Mouse (Mus musculus) heart, embryonic 16.5 days (tissue): ENCODE measurements at regions not wholly inside any gene's neighbourhood (a gene's known extent, or its start where the extent isn't known, plus 50 kb on each side); places are given as distances from the start of the nearest gene placed in this dataset.

Experiments
- ATAC-seq: fragments of 200-750 bp; cut with Nextera tagmentation; replicated peaks from 2 replicates; pipeline ENCODE4 v1.8.0; 2017; ENCODE audit warnings: moderate number of reproducible peaks; ENCODE audit not compliant: insufficient read depth, low FRiP score; ENCODE audit errors: extremely low read depth
- H3K27ac ChIP-seq: fragments of 300-500 bp; sonication (generic); 2 replicates; pipeline ENCODE4 v1.5.1; 2014; ENCODE audit warnings: mild to moderate bottlenecking, low read length, control low read depth, moderate library complexity
- H3K27me3 ChIP-seq: fragments of 300-500 bp; sonication (generic); 2 replicates; pipeline ENCODE4 v1.6.1; 2014; ENCODE audit warnings: low read length, mixed read lengths; ENCODE audit not compliant: control insufficient read depth, insufficient read depth
- H3K36me3 ChIP-seq: fragments of 300-500 bp; sonication (generic); 2 replicates; pipeline ENCODE4 v1.6.1; 2014; ENCODE audit not compliant: control insufficient read depth, insufficient read depth
- H3K4me1 ChIP-seq: fragments of 300-500 bp; sonication (generic); 2 replicates; pipeline ENCODE4 v1.6.1; 2014; ENCODE audit warnings: low read length, mixed read lengths; ENCODE audit not compliant: control insufficient read depth, insufficient read depth
- H3K4me2 ChIP-seq: fragments of 300-500 bp; sonication (generic); 2 replicates; pipeline ENCODE4 v1.6.1; 2014; ENCODE audit warnings: low read depth, mild to moderate bottlenecking, control low read depth, low read length
- H3K4me3 ChIP-seq: fragments of 300-500 bp; sonication (generic); 2 replicates; pipeline ENCODE4 v1.5.1; 2014; ENCODE audit warnings: mild to moderate bottlenecking, control low read depth, low read length
- H3K9ac ChIP-seq: fragments of 300-500 bp; sonication (generic); 2 replicates; pipeline ENCODE4 v1.6.1; 2014; ENCODE audit warnings: low read length, control low read depth
- H3K9me3 ChIP-seq: fragments of 300-500 bp; sonication (generic); replicated peaks from 2 replicates; pipeline ENCODE4 v1.6.1; 2016; ENCODE audit warnings: low read length; ENCODE audit not compliant: control insufficient read depth
- WGBS: fragments of 180-500 bp; shearing (Covaris S2); extraction: QIAGEN DNeasy Blood & Tissue Kit; methylation state at CpG from one replicate; pipeline ENCODE4 v1.1.7; 2014; 5-methylcytosine and 5-hydroxymethylcytosine counted together

GRCm38 (mm10) chr4:95105424-95105823, 53.4 kb upstream of the Jun start:
- no peaks in the 10 kb centered on the region for H3K36me3 ChIP-seq
- H3K9me3 ChIP-seq, result no peaks in the 10 kb centered on the region
- H3K27ac ChIP-seq, result peak overlapping the region; percentile 70
- no peak overlapping the region for H3K9ac ChIP-seq
- no peak overlapping the region for H3K4me3 ChIP-seq
- no peak; the same call in 1 of the 2 replicates for ATAC-seq
- H3K4me1 ChIP-seq, result peaks cover 8% of the 10 kb centered on the region
- no peaks in the 10 kb centered on the region for H3K27me3 ChIP-seq
- peak overlapping the region; percentile 38; the same call in 1 of the 2 replicates for H3K4me2 ChIP-seq
- 3% methylated on average over 3 of the region's 3 CpGs for WGBS

GRCm38 (mm10) chr4:95105926-95106622, 54.1 kb upstream of the Jun start:
- H3K36me3 ChIP-seq, result no peaks in the 10 kb centered on the region
- H3K27me3 ChIP-seq, result no peaks in the 10 kb centered on the region
- H3K4me2 ChIP-seq, result peak overlapping the region; percentile 38
- peaks cover 8% of the 10 kb centered on the region for H3K4me1 ChIP-seq
- H3K9ac ChIP-seq, result peak overlapping the region; percentile 42; the same call in 1 of the 2 replicates
- ATAC-seq, result peak; percentile 47; the same call in 1 of the 2 replicates
- peak overlapping the region; percentile 70 for H3K27ac ChIP-seq
- 36% methylated on average over 16 of the region's 16 CpGs for WGBS
- no peaks in the 10 kb centered on the region for H3K9me3 ChIP-seq
- H3K4me3 ChIP-seq, result peak overlapping the region; percentile 12; the same call in 1 of the 2 replicates

- no peak overlapping the region for H3K4me2 ChIP-seq
Measured at GRCm38 (mm10) chr4:95106881-95107665, 55.1 kb upstream of the Jun start.

GRCm38 (mm10) chr4:95108811-95109210, 56.8 kb upstream of the Jun start:
- Histone ChIP-seq H3K27me3 (no peaks in the 10 kb centered on the region), H3K4me2 (no peak overlapping the region), H3K9me3 (no peaks in the 10 kb centered on the region), H3K9ac (no peak overlapping the region), H3K36me3 (no peaks in the 10 kb centered on the region), H3K27ac (0 out of 2 replicates have a peak overlapping the region, but pooled peaks have one; percentile 18), H3K4me3 (no peak overlapping the region), H3K4me1 (peaks cover 8% of the 10 kb centered on the region)
- 0 out of 2 replicates have a peak, but pooled peaks have one; percentile 46 for ATAC-seq
- 64% methylated on average over 6 of the region's 6 CpGs for WGBS

More at GRCm38 (mm10) chr4:95106881-95107665, 55.1 kb upstream of the Jun start:
- no peak overlapping the region for H3K4me3 ChIP-seq
- H3K36me3 ChIP-seq, result no peaks in the 10 kb centered on the region
- H3K4me1 ChIP-seq, result peaks cover 8% of the 10 kb centered on the region
- H3K27ac ChIP-seq, result peak overlapping the region; percentile 37; the same call in 1 of the 2 replicates
- 71% methylated on average over 10 of the region's 10 CpGs for WGBS
- ATAC-seq, result no peak
- no peak overlapping the region for H3K9ac ChIP-seq
- no peaks in the 10 kb centered on the region for H3K27me3 ChIP-seq
- H3K9me3 ChIP-seq, result no peaks in the 10 kb centered on the region

DNA sequence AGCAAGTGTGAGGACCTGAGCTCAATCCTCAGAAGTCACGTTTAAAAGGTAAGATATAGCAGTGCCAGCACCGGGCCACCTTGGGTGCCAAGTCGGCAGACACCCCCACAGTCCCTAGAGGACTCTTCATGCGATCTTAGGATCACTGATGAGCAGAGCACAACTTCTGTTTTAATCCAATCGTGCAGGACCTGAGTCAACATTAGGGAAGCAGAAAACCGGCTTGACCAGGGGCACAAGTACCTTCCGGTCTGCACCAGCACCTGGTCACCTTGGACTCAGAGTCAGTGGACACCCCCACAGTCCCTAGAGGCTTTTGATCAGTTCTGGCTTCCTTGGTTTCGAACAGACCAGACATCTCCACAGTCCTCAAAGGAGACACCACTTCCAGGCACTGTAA, 58.8 kb upstream of the Jun start:
- no peak overlapping the region for H3K27ac ChIP-seq
- H3K4me1 ChIP-seq, result peaks cover 4% of the 10 kb centered on the region; the same call in 1 of the 2 replicates
- no peak overlapping the region for H3K9ac ChIP-seq
- no peak overlapping the region for H3K4me3 ChIP-seq
- no peak for ATAC-seq
- H3K9me3 ChIP-seq, result no peaks in the 10 kb centered on the region
- WGBS, result 82% methylated on average over 8 of the region's 8 CpGs
- no peak overlapping the region for H3K4me2 ChIP-seq
- H3K27me3 ChIP-seq, result no peaks in the 10 kb centered on the region
- H3K36me3 ChIP-seq, result no peaks in the 10 kb centered on the region

DNA sequence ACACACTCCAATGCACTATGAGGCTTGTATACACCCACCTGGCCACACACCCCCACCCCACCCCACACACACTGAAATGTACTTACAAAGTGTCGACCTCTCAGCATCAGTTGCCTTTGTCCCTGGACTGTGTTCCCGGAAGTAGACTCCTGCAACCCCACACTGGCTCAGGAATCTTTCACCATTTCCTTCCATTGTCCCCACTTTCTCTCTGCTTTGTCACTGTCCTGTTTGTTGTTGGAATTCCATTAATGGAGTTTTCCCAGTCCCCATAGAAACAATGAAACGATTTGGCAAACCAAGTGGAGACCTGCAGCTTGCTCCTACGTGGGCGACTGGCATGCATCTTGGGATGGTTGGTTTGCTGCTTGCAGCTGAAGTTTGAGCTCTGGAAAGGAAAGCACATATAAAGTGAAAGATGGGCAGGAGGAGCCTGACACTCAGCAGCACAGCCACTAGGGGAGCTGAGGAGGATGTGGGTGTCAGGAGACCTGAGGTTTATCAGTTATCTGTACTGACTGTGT, 65.2 kb upstream of the Jun start:
- 45% methylated on average over 5 of the region's 5 CpGs for WGBS
- Histone ChIP-seq H3K9ac (no peak overlapping the region), H3K27ac (no peak overlapping the region), H3K27me3 (no peaks in the 10 kb centered on the region), H3K4me1 (no peaks in the 10 kb centered on the region), H3K36me3 (no peaks in the 10 kb centered on the region), H3K9me3 (no peaks in the 10 kb centered on the region), H3K4me3 (no peak overlapping the region), H3K4me2 (no peak overlapping the region)
- no peak for ATAC-seq

GRCm38 (mm10) chr4:95120876-95121275, 68.9 kb upstream of the Jun start:
- no peak overlapping the region for H3K27ac ChIP-seq
- ATAC-seq, result no peak
- H3K9me3 ChIP-seq, result no peaks in the 10 kb centered on the region
- no peak overlapping the region for H3K4me2 ChIP-seq
- WGBS, result 86% methylated on average over 1 of the region's 1 CpGs
- no peaks in the 10 kb centered on the region for H3K36me3 ChIP-seq
- no peak overlapping the region for H3K9ac ChIP-seq
- H3K4me1 ChIP-seq, result no peaks in the 10 kb centered on the region
- H3K27me3 ChIP-seq, result no peaks in the 10 kb centered on the region
- no peak overlapping the region for H3K4me3 ChIP-seq

DNA sequence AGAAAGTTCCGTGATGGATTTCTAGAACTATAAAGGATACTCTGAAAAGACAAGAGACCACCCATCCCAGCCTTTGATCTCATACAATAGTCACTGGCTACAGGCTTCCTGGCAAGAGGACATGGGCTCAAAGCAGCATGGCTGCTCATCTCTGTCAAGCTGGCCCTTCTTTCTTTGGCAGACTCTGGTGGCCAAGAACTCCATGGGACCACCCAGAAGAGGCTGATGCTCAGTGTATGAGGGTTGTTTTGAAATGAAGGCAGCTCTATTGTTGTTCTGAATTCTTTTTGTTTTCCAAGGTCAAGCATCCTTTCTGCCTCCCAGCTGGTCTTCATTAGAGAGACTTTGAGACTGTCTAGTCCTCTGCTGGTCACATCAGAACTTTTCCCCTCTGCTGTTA, 73.3 kb upstream of the Jun start:
- no peak for ATAC-seq
- WGBS, result 75% methylated on average over 1 of the region's 1 CpGs
- H3K4me3 ChIP-seq, result no peak overlapping the region
- H3K9ac ChIP-seq, result no peak overlapping the region
- H3K27ac ChIP-seq, result no peak overlapping the region
- H3K36me3 ChIP-seq, result no peaks in the 10 kb centered on the region
- no peak overlapping the region for H3K4me2 ChIP-seq
- H3K9me3 ChIP-seq, result no peaks in the 10 kb centered on the region
- no peaks in the 10 kb centered on the region for H3K27me3 ChIP-seq
- no peaks in the 10 kb centered on the region for H3K4me1 ChIP-seq

DNA sequence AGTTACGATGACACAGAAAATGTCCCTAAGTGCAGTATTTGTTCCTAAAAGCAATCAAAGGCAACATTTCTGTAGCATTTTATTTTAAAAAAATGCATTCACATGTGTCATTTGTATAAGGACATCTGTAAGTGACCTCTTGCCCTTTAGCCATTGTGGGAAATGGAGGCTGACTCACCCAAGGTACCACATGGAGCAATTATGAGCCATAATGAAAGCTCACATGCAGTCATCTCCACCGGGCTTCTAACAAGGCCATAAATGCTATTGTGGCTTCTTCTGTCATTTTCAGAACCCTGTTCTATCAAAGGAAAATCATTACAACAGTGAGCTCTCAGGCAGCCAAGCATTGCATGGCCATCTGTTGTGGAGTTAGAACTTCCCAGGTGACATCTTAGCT, 75.9 kb upstream of the Jun start:
- Histone ChIP-seq H3K4me3 (no peak overlapping the region), H3K4me2 (no peak overlapping the region), H3K27ac (no peak overlapping the region), H3K27me3 (no peaks in the 10 kb centered on the region), H3K4me1 (no peaks in the 10 kb centered on the region), H3K36me3 (no peaks in the 10 kb centered on the region), H3K9ac (no peak overlapping the region), H3K9me3 (no peaks in the 10 kb centered on the region)
- ATAC-seq, result no peak
- WGBS, result 89% methylated on average over 2 of the region's 2 CpGs
